Mouse (Mus musculus) limb, embryonic 14.5 days (tissue): ENCODE measurements around the gene Gtf2e1. TPM values are rescaled to one million over a fixed set of nuclear protein-coding genes. Genes with fewer than 3 reads are reported as not detected.

Source experiments
- ATAC-seq: fragments of 200-750 bp; cut with Nextera tagmentation; 2 replicates; pipeline ENCODE4 v1.8.0; 2017; ENCODE audit warnings: low read depth, moderate number of reproducible peaks, moderate TSS enrichment; ENCODE audit not compliant: low FRiP score
- DNase-seq: peaks from one replicate; pipeline ENCODE4 v3.0.0-alpha.2; 2015; ENCODE audit warnings: low spot score
- H3K27ac ChIP-seq: fragments of 300-500 bp; sonication (generic); replicated peaks from 2 replicates; pipeline ENCODE4 v1.5.1; 2014; ENCODE audit warnings: low read depth, mild to moderate bottlenecking, low read length, moderate library complexity, mixed read lengths
- H3K27me3 ChIP-seq: fragments of 300-500 bp; sonication (generic); 2 replicates; pipeline ENCODE4 v1.6.1; 2014; ENCODE audit warnings: low read length, mixed read lengths; ENCODE audit not compliant: control insufficient read depth, insufficient read depth
- H3K36me3 ChIP-seq: fragments of 300-500 bp; sonication (generic); 2 replicates; pipeline ENCODE4 v1.6.1; 2014; ENCODE audit warnings: mild to moderate bottlenecking, low read length, moderate library complexity, mixed read lengths; ENCODE audit not compliant: control insufficient read depth, insufficient read depth
- H3K4me1 ChIP-seq: fragments of 300-500 bp; sonication (generic); 2 replicates; pipeline ENCODE4 v1.6.1; 2014; ENCODE audit warnings: antibody characterized with exemption, low read length, mixed read lengths; ENCODE audit not compliant: control insufficient read depth, insufficient read depth
- H3K4me2 ChIP-seq: fragments of 300-500 bp; sonication (generic); replicated peaks from 2 replicates; pipeline ENCODE4 v1.6.1; 2014; ENCODE audit warnings: low read depth, mild to moderate bottlenecking, low read length, moderate library complexity; ENCODE audit not compliant: severe bottlenecking
- H3K4me3 ChIP-seq: fragments of 300-500 bp; sonication (generic); replicated peaks from 2 replicates; pipeline ENCODE4 v1.5.1; 2014; ENCODE audit warnings: low read length
- H3K9ac ChIP-seq: fragments of 300-500 bp; sonication (generic); 2 replicates; pipeline ENCODE4 v1.6.1; 2014; ENCODE audit warnings: mild to moderate bottlenecking, low read depth, low read length, moderate library complexity; ENCODE audit not compliant: severe bottlenecking
- H3K9me3 ChIP-seq: fragments of 300-500 bp; sonication (generic); 2 replicates; pipeline ENCODE4 v1.6.1; 2016; ENCODE audit warnings: low read length; ENCODE audit not compliant: control insufficient read depth
- POLR2A ChIP-seq: fragments of 200-500 bp; IDR thresholded peaks from 2 replicates; pipeline ENCODE4 v1.8.0; 2012; ENCODE audit warnings: inconsistent platforms, mild to moderate bottlenecking, moderate library complexity, borderline replicate concordance; ENCODE audit not compliant: insufficient read depth, insufficient read length; ENCODE audit errors: extremely low read depth
- WGBS: fragments of 180-500 bp; shearing (Covaris S2); extraction: QIAGEN DNeasy Blood & Tissue Kit; methylation state at CpG from one replicate; pipeline ENCODE4 v1.1.7; 2014; 5-methylcytosine and 5-hydroxymethylcytosine counted together
- polyA plus RNA-seq, 2 experiments: library from polyadenylated mRNA; depleted of rRNA in 1 of 2; stranded (reverse) in 1 of 2; unstranded in 1 of 2; fragments of >200 nt; fragmentation: Nextera tagmentation in 1 of 2; extraction: Ambion mirVana in 1 of 2; gene quantifications; 2 replicates each; pipeline versions ENCODE4 v1.2.1 to v1.2.3; 2012 to 2014

Gtf2e1 gene
- polyA plus RNA-seq, 2 experiments: 23.0 to 28.2 TPM

- Histone ChIP-seq H3K27me3 (no peaks in the 10 kb centered on the region), H3K4me2 (no peak overlapping the region), H3K4me3 (no peak overlapping the region), H3K9ac (no peak overlapping the region), H3K9me3 (peaks cover 5% of the 10 kb centered on the region; the same call in 1 of the 2 replicates), H3K36me3 (peaks cover 59% of the 10 kb centered on the region), H3K4me1 (no peaks in the 10 kb centered on the region), H3K27ac (no peak overlapping the region)
- DNase-seq (no peak), ATAC-seq (no peak)
- no peak for TF ChIP-seq POLR2A
- WGBS: 90% methylated on average over 2 of the region's 2 CpGs
Observed at GRCm38 (mm10) chr16:37518662-37519061, 20.9 kb downstream of the Gtf2e1 start.

- Histone ChIP-seq H3K4me3 (no peak overlapping the region), H3K27me3 (no peaks in the 10 kb centered on the region), H3K27ac (no peak overlapping the region), H3K9ac (no peak overlapping the region), H3K36me3 (peaks cover 55% of the 10 kb centered on the region), H3K9me3 (peaks cover 5% of the 10 kb centered on the region; the same call in 1 of the 2 replicates), H3K4me2 (no peak overlapping the region), H3K4me1 (no peaks in the 10 kb centered on the region)
- TF ChIP-seq POLR2A: no peak
- WGBS: 92% methylated on average over 4 of the region's 4 CpGs
- no peak for ATAC-seq
- DNase-seq: no peak
Observed at GRCm38 (mm10) chr16:37517596-37518211, 21.9 kb downstream of the Gtf2e1 start.

- Histone ChIP-seq H3K4me3 (no peak overlapping the region), H3K9ac (no peak overlapping the region), H3K27ac (no peak overlapping the region), H3K9me3 (peaks cover 5% of the 10 kb centered on the region; the same call in 1 of the 2 replicates), H3K36me3 (peaks cover 47% of the 10 kb centered on the region), H3K4me2 (no peak overlapping the region), H3K27me3 (no peaks in the 10 kb centered on the region), H3K4me1 (no peaks in the 10 kb centered on the region)
- 82% methylated on average over 6 of the region's 6 CpGs for WGBS
- DNase-seq: no peak
- TF ChIP-seq POLR2A: no peak
- ATAC-seq: no peak
Observed at GRCm38 (mm10) chr16:37516376-37516993, 23.1 kb downstream of the Gtf2e1 start.

- no peak for TF ChIP-seq POLR2A
- Histone ChIP-seq H3K9me3 (no peaks in the 10 kb centered on the region), H3K4me3 (no peak overlapping the region), H3K9ac (no peak overlapping the region), H3K36me3 (peaks cover 44% of the 10 kb centered on the region), H3K4me2 (no peak overlapping the region), H3K27me3 (no peaks in the 10 kb centered on the region), H3K27ac (no peak overlapping the region), H3K4me1 (no peaks in the 10 kb centered on the region)
- WGBS: 80% methylated on average over 8 of the region's 8 CpGs
- no peak for ATAC-seq
- DNase-seq: no peak
Observed at GRCm38 (mm10) chr16:37514644-37515043, 24.9 kb downstream of the Gtf2e1 start.

GRCm38 (mm10) chr16:37511489-37511888 lies 28.1 kb downstream of the Gtf2e1 start:
- ATAC-seq (no peak), DNase-seq (no peak)
- no peak overlapping the region for H3K4me2 ChIP-seq
- no peak overlapping the region for H3K9ac ChIP-seq
- no peaks in the 10 kb centered on the region for H3K27me3 ChIP-seq
- no peak overlapping the region for H3K27ac ChIP-seq
- H3K36me3 ChIP-seq: peaks cover 36% of the 10 kb centered on the region
- WGBS: 97% methylated on average over 15 of the region's 15 CpGs
- no peaks in the 10 kb centered on the region for H3K4me1 ChIP-seq
- H3K4me3 ChIP-seq: no peak overlapping the region
- H3K9me3 ChIP-seq: no peaks in the 10 kb centered on the region
- TF ChIP-seq POLR2A: no peak
